Mouse (Mus musculus) kidney, postnatal 36 days (tissue): ENCODE data around the gene Cadm2.

ENCODE experiments used
- DNase-seq, 2 experiments: peaks; one replicate each; pipeline ENCODE4 v3.0.0; 2021 to 2022; ENCODE audit warnings: mixed read lengths in 2 of 2

Cadm2 gene

GRCm38 (mm10) chr16:66650348-66651012, 970.2 kb downstream of the Cadm2 start:
- no peak for DNase-seq

- no peak for DNase-seq
Measured at GRCm38 (mm10) chr16:66647798-66648197, 972.9 kb downstream of the Cadm2 start.

GRCm38 (mm10) chr16:66643606-66644005, 977.1 kb downstream of the Cadm2 start:
- no peak for DNase-seq

- DNase-seq: no peak
Measured at GRCm38 (mm10) chr16:66627527-66627926, 993.2 kb downstream of the Cadm2 start.

- no peak for DNase-seq
Measured at GRCm38 (mm10) chr16:66622423-66622822, 998.3 kb downstream of the Cadm2 start.

- no peak for DNase-seq
Measured at GRCm38 (mm10) chr16:66612624-66613023, 1008.1 kb downstream of the Cadm2 start.
